Mouse (Mus musculus): ENCODE results near the gene Mrpl38. TPM values are rescaled to one million over a fixed set of nuclear protein-coding genes. Genes with fewer than 3 reads are reported as not detected.
"Not testable (repeated sequence)": the region's sequence is repeated elsewhere in the genome, so short reads cannot be mapped to it uniquely, and the experiment has no call there.

The Mrpl38 gene
- total RNA-seq, 2 experiments from 2014 or later = 8.5 to 9.2 TPM

- ATAC-seq (replicated peaks; ENCODE audit: low FRiP score, poor library complexity, severe bottlenecking) = no peak
These were observed 39.8 kb downstream of the Mrpl38 start for GRCm38 (mm10) chr11:116098711-116099460.

- ATAC-seq (replicated peaks; ENCODE audit: low FRiP score, poor library complexity, severe bottlenecking) = no peak
These were observed 42.2 kb downstream of the Mrpl38 start for GRCm38 (mm10) chr11:116096213-116097108.

- no peak for ATAC-seq (replicated peaks; ENCODE audit: low FRiP score, poor library complexity, severe bottlenecking)
These were observed 43.1 kb downstream of the Mrpl38 start for GRCm38 (mm10) chr11:116095573-116095972.

- ATAC-seq (replicated peaks; ENCODE audit: low FRiP score, poor library complexity, severe bottlenecking) = no peak
These were observed 44.7 kb downstream of the Mrpl38 start for GRCm38 (mm10) chr11:116093771-116094565.

GRCm38 (mm10) chr11:116092959-116093358, 45.7 kb downstream of the Mrpl38 start:
- ATAC-seq (replicated peaks; ENCODE audit: low FRiP score, poor library complexity, severe bottlenecking) = not testable (repeated sequence)

GRCm38 (mm10) chr11:116091591-116091990, 47.1 kb downstream of the Mrpl38 start:
- ATAC-seq (replicated peaks; ENCODE audit: low FRiP score, poor library complexity, severe bottlenecking) = no peak

GRCm38 (mm10) chr11:116089545-116089944, 49.1 kb downstream of the Mrpl38 start:
- ATAC-seq (replicated peaks; ENCODE audit: low FRiP score, poor library complexity, severe bottlenecking) = no peak

GRCm38 (mm10) chr11:116088741-116089394, 49.8 kb downstream of the Mrpl38 start:
- ATAC-seq (replicated peaks; ENCODE audit: low FRiP score, poor library complexity, severe bottlenecking) = no peak

GRCm38 (mm10) chr11:116088188-116088587, 50.5 kb downstream of the Mrpl38 start:
- ATAC-seq (replicated peaks; ENCODE audit: low FRiP score, poor library complexity, severe bottlenecking) = no peak

GRCm38 (mm10) chr11:116087194-116088130, 51.2 kb downstream of the Mrpl38 start:
- peak; percentile 73 for ATAC-seq (replicated peaks; ENCODE audit: low FRiP score, poor library complexity, severe bottlenecking)

GRCm38 (mm10) chr11:116086258-116087193, 52.1 kb downstream of the Mrpl38 start, which contains the start of gene Wbp2:
Gene Wbp2, minus strand, starts transcription at chr11:116086995.
- peak; percentile 91 for ATAC-seq (replicated peaks; ENCODE audit: low FRiP score, poor library complexity, severe bottlenecking)

- peak; percentile 26 for ATAC-seq (replicated peaks; ENCODE audit: low FRiP score, poor library complexity, severe bottlenecking)
These were observed 54.5 kb downstream of the Mrpl38 start for GRCm38 (mm10) chr11:116084166-116084565.

GRCm38 (mm10) chr11:116083096-116083672, 55.5 kb downstream of the Mrpl38 start:
- ATAC-seq (replicated peaks; ENCODE audit: low FRiP score, poor library complexity, severe bottlenecking) = no peak
